Mouse (Mus musculus) T-cell, adult 2 months (primary cell): ENCODE measurements around the gene BC049715.
"Not testable (repeated sequence)": the region's sequence is repeated elsewhere in the genome, so short reads cannot be mapped to it uniquely, and the experiment has no call there.

Experiments used
- DNase-seq: peaks from one replicate; pipeline ENCODE4 v3.0.0; 2022; ENCODE audit warnings: low spot score

Gene BC049715

DNA sequence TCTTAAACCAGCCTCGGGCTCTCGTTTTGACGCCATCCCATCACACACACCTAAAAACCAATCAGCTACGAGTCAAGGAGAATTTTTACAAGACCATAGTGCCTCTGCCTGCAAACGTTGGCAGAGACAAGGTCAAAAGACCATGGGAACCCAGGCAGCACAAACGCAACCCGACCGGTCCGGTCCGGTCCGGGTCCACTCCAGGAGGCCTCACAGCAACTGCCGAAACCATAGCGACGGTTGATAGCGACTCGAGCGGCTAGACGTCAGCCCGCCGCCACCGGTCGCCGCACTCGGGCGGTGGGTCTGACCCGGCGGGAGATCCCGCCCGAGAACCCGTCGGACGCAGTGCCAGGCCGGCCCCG is at the start of gene BC049715:
Gene BC049715 (plus strand): TSS at position 111 of the 365 bp plus-strand sequence.
- DNase-seq, result no peak

DNA sequence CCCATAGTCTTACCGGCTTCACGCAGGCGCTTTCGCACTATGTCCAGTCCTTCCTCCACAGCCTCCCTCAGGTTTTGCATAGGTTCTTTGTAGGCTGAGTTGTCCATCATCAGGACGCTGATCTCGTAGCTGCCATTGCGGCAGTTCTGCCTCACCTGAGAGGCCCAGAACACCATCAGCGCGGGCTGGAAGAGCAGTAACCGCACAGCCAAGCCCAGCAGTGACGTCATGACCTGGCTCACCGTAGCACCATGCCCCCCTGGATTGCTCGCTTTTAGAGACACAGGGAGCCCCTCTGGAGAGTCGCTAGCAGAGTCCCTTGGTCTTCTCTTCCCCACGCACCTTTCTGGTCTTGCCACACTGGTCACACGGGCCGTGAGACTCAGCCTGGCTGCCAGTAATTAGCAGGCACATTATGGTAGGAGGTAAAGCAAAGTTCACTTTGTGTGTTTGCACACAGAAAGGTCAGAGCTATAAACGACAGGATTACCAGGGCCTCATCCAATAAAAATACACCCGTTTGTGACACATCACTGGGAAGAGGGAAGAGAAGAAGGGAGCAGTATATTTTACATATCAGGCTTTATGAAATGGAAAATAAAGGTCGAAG is 45.9 kb upstream of the BC049715 start, which contains the start of gene Gucy2c:
Gene Gucy2c (minus strand): TSS at position 389 of the 610 bp plus-strand sequence.
- no peak for DNase-seq

DNA sequence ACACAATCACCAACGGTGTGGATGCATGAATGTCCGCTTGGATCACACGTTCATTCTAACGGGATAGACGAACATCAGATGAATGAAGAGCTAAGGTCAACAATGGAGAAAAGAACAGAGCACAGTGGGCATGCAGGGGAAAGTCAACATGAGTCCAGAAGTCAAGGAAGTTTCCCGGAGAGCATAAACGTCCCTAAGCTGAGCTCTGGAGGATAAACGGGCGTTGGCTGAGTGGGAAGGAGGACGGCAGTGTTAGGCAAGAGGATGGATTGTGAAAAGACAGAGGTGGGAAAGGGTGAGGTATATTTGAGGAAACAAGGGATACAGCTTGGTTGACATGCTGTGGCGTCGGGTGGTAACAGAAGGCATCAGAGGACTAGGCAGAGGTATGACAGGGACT is 45.3 kb upstream of the BC049715 start:
- no peak for DNase-seq

DNA sequence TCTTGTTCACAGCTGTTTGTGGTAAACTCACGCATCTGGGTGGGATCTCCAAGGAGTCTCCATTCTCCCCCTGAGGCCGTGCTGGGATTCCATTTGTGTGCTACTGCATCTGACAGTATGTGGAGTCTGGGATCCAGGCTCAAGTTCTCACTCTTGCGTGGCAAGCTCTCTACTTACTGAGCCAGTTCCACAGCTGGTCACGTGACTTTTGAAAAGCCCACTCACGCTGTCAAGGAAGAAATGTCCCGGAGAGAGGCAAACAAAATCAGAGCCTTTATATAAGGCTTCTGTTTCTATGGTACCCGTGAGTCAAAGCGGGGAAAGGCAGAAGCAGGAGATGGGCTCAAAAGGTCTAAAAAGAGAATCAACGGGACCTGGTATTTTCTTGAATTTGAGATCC is 44.7 kb upstream of the BC049715 start:
- no peak for DNase-seq

DNA sequence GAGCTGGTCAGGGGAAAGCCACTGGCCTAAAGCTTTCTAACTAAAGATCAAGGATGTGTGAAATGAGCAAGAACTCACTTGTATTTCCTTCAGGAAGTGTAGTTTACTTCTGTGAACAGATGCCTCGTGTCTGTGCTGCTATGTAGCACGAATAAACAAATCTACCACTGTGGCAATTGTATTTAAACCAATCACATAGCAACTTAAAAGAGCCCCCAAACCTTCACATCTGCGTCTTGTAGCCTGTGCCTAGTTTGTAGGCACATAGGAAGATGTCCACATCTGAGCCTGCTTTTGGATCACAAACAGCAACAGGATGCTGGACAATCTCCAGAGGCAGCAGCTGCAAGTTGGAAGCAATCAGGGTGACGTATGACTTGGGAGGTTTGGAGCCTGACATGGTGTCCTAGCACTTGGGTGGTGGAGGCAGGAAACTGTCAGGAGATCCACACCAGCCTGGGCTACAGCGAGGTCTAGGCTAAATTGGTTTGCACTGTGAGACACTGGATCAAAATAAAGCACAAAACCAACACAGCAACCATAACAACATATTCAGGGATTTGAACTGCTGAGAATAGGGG is 37.9 kb upstream of the BC049715 start:
- DNase-seq, result no peak

DNA sequence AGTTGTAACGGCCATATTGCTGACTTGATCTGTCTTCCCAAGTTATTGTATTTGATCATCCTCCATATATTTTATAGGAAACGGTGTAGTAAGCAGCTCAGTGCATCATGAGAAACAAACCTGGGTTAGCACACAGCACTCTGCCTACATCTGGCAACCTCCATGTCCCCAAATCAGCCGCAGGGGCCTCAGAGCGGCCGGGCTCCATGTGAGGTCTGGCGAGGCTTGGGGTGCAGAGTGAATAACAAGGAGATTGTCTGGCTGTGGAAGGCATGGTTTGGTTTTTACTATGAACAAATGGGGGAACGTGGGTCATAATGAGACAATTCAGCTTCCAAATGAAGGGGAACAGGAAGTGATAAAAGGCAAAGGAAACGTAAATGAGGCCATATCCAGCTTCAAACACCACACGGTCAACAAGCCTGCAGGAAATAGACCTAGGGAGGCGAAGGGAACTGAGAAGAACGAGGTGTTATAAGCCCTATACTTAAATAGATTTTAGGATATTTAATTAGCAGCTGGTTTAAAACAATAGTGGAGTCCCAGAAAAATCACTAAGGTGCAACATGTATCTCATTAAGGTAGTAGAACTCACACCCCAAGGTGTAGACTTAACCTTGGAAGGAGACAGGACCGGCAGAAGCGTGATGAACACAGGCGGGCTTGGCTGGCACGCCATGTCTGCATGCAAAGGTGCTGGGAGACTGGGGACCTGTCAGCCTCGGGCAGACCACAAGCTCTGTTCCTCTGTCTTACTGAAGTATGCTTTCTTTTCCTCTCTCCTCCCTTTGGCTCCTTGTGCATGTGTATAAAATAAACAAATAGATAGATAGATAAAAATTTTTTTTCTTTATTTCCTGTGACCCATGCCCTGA is 34.3 kb upstream of the BC049715 start:
- DNase-seq, result peak; percentile 35

DNA sequence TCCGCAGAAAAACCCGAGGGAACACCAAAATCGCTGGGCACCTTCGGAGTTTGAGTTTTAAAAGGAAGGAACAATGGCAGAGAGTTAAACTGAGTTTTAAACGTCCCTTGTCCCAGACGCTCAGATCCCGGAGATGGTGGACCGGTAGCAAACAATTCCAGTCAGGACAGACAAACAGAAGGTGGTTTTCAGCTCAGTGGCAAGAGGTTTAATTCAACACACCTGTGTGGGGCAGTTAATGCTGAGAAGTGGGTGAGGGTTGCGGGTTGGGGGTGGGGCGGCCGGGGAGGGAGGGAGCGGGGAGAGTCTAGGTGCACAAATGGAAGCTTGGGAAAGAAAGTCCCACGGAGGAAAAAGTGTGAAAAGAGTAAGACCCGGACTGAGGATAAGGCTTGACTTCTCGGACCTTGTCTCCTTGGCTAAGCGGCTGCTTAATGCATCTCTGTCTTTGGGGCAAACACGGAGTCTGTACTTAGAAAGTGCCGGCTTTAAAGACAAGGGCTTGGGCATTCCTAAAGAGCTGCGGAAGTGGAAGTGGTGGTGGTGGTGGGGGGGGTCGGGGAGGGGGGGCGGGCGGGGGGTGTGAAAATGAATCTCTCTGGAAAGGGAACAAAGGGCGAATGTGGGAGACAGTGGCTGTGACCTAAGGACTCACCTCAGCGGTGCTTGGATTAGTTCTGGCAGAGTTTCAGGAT is 33.4 kb upstream of the BC049715 start:
- DNase-seq, result no peak

DNA sequence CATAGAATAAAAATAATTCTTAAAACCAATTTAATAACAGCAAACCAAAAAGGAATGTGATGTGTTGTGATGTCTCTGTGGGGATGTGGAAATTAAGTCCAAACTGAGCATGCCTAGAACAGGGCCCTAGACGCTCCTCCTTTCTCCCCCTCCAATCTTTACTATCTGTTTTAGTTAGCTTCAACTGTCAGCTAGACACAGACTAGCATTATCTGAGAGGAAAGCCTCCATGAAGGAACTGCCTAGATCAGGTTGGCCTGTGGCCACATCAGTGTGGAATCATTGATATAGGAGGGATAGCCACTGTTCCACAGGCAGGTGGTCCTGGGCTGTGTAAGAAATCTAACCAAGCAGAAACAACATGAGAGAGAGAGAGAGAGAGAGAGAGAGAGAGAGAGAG is 32.3 kb upstream of the BC049715 start:
- DNase-seq, result no peak

DNA sequence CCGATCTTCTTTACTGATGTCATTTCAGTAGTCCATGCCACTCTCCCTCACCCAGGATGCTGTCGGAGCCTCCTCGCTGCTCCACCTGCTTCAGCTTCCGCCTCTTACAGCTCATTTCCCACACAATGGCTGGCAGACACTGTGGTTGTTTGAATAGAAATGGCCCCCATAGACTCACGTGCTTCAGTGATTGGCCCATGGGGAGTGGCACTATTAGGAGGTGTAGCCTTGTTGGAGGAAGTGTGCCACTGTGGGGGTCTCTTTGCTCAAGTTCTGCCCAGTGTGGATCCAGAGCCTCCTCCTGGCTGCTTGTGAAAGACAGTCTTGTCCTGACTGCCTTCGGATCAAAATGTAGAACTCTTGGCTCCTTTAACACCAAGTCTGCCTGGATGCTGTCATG is 31.6 kb upstream of the BC049715 start:
- DNase-seq, result no peak

DNA sequence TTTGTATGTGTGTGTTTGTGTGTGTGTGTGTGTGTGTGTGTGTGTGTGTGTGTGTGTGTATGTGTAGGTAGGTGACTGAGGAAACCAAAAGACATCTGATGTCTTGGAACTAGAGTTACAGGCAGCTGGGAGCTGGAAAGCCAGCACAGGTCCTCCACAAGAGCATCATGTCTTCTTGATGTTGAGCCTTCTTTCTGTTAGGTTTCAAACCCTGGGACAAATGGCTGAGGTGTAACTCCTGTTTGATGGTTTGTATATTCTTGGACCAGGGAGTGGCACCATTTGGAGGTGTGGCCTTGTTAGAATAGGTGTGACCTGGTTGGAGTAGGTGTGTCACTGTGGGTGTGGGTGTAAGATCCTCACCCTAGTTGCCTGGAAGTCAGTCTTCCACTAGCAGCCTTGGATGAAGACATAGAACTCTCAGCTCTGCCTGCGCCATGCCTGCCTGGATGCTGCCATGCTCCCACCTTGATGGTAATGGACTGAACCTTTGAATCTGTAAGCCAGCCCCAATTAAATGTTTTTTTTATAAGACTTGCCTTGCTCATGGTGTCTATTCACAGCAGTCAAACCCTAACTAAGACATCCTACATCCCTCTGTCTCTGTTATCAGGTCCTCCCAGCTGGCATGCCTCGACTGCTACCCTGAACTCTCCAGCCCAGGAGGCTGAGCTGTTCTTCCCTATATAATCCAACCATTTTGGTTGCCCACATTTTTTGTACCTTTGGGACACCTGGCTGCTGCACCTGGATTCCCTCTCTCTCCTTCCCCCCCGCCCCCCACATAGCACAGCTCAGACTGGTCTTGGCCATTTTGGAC is 29.3 kb upstream of the BC049715 start:
- not testable (repeated sequence) for DNase-seq

DNA sequence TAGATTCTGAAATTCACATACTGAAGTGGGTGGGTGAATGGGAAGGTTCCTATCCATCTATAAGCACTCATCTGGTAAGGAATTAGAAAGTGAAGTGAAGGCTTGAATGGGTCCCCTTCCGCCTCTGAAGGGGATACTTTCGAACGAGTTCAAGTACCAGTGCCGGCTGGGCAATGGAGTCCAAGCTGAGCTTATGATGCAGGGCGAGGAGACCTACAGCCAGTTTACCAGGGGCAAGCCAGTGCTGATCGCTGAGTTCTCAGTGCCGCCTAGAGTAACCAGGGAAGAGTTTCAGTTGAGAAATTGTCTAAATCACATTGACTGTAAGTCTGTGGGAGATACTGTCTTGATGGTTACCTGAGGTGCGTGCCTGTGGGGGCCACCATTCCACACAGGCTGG is 26.7 kb upstream of the BC049715 start:
- no peak for DNase-seq

DNA sequence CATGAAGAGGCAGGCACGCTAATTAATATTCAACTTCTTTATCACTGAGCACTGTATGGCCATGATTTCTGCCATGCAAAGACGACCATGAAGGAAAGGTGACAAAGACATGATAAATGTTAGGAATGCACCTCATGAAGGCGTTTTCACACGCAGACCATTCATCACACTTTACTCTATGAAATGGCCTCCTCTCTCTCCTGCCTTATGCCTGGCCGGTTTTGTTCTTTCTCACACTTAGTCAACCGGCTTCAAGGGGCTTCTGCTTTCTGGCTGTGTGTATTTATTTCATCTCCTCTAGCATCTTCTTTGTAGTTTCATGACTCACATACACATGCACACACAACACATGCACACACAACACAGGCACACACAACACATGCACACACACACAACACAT is 26.2 kb upstream of the BC049715 start:
- no peak for DNase-seq

DNA sequence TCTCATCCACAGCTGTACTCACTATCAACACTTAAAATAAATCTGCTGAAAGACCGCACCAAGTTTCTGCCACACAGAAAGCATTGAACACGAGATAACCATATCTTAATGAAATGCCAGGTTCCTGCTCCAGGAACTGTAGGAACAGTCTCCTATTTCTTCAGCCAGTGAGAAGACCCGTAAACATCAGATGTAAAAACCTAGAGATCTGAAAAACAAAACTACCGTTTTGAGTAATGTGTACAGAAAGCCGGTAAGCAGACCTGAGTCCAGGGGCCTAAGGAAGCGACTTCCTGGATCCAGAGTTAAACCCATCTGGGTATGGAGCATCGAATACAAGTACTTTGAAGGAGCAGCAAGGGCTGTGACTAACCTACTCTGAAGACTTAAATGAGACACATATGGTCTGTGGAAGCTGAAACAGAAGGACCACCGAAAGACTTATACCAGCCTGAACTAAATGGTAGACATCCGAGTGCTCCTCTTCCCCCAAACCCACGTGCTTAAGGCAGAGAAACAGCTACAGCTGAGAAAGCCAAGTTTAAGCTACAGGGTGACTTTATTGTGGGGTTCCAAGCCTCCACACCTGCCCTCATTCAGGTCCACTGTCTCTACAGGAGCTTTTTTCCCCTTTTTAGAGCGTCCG is 24.2 kb upstream of the BC049715 start:
- no peak for DNase-seq

DNA sequence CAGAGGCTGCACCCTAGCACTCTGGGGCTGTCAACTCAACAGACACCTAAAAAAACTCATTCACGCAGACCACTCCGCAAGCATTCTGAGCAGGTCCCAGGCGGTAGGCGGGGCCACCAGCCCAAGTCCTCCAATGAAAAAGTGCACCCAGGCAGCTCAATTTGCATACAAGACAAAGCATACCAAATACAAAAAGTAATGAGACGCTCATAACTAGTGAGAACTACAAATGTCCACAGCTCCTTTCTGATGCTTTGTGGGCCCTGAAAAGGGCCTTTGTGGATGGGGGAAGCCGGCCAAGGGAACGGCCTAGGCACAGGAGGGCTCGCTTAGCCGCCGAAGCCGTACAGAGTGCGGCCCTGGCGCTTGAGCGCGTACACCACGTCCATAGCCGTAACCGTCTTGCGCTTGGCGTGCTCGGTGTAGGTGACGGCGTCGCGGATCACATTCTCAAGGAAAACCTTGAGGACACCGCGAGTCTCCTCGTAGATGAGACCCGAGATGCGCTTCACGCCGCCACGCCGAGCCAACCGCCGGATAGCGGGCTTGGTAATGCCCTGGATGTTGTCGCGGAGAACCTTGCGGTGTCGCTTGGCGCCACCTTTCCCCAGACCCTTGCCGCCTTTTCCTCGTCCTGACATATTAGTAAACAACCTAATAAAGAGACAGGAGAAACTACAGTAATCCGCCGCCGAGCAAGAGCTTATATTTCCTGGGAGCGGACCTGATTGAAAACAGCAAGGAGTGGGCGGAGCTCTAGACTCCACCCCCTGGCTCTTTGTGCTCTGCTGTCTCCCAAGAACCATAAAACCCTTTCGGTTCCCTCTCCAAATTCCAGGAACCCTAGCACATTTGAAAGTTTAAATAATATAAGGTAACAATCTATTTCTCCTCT is 23.4 kb upstream of the BC049715 start, which contains the start of gene Hist4h4:
Gene Hist4h4 (minus strand): TSS at position 677 of the 895 bp plus-strand sequence.
- peak; percentile 88 for DNase-seq

DNA sequence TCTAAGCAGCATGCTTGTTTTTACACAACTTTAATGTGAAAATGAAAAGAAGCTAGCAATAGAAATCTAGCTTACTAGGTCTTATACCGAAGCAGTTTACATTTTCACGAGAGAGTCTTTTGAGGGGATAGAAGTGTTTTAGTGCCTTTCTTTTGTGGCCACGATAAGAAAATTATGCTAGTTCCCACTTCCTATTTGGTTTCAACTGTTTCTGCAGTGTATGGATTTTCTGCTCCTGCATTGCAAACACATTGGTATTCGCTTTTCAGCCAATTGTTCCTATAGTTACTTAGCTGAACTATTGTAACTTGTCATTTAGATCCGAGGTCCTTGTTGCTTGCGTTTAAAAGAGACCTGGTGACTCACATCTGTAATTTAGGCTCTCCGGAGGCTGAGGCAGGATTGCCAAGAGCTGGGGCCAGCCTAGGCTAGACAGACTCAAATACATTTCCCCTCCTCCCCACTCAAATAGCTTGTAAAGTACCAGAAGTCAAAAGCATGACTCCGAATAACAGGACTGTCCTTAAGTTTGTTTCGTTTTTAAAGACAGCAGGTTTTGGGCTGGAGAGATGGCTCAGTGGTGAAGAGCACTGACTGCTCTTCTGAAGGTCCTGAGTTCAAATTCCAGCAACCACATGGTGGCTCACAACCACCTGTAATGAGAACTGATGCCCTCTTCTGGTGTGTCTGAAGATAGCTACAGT is 22.6 kb upstream of the BC049715 start:
- no peak for DNase-seq

DNA sequence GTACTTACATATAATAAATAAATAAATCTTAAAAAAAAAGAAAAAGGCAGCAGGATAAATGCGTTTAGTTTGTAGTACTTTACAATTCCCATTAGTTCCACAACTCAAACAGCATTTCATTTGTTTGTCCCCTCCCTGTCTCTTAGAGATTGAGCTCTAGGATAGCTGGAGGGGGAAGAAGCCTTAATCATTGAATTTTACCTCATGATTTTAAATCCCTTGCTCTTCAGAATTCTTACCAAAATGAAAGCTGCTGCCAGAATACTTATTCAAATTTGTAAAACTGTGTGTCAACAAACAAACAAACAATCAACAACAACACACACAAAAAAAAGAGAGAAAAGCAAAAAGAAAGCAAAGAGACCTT is 22.0 kb upstream of the BC049715 start:
- DNase-seq, result no peak

DNA sequence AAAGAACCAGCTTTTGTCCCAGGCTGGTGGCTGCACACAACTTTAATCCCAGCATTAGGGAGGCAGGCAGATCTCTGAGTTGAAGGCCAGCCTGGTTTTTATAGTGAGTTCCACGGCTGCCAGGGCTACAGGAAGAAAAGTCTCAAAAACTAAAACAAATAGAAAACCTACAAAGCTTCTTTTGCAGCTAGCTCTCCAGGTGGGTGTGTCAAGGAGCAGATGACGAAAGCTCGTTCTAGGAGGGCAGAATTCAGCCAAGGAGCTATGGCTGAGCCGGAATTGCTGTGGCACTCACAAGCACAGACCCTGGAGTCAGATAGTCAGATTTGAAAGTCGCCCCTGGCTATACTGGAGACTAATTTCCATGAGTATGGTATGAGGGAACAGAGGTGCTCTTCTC is 20.6 kb upstream of the BC049715 start:
- DNase-seq, result no peak

DNA sequence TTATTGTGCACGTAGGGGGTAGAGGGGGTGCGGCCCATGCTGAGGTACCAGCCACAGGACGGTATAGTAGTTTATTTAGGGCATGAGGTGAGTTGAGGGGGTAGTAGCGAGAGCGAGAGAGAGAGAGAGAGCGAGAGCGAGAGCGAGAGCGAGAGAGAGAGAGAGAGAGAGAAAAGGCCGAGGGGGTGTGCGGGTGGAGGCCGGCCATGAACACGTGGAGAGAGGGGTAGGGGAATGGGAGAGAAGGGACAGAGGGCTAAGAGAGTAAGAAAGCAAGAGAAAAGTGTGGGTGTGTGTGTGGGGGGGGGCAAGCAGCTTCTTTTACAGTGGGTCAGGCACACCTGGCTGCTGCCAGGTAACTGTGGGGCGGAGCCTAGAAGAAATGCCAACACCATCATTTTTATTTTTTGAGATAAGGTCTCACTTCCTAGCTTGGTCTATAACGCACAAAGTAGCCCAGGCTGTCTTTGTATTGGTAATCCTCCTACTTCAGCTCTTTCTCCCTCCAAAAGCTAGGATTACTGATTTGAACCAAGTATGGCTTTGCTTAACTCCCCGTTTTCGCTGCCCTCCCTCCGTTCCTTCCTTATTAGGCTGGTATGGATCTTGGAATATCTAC is 19.9 kb upstream of the BC049715 start:
- DNase-seq, result no peak

DNA sequence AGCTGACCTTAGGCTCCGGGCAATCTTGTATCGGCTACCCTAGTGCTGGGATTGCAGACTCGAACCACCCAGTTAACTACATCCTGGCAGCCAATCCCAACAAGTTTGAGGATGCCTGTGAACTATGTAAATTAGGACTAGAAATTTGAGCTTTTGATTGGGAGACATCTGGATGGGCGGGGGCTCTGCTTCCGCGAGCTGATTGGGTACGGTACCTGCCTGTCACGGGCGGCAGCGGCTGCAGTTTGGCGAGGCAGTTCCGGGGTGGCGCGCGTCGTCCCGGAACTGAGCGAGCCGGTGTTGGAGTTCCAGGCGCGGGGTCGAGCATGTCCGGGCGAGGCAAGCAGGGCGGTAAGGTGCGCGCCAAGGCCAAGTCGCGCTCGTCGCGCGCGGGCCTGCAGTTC is 19.4 kb upstream of the BC049715 start, which contains the start of gene H2afj:
Gene H2afj (plus strand): TSS at position 231 of the 404 bp plus-strand sequence.
- DNase-seq, result peak; percentile 96
